Mouse (Mus musculus) gastrocnemius, postnatal 10 days (tissue): ENCODE measurements at regions not wholly inside any gene's neighbourhood (a gene's known extent, or its start where the extent isn't known, plus 50 kb on each side); places are given as distances from the start of the nearest gene placed in this dataset.
"Not testable (repeated sequence)": the region's sequence is repeated elsewhere in the genome, so short reads cannot be mapped to it uniquely, and the experiment has no call there.

Experiments
- DNase-seq: peaks from one replicate; pipeline ENCODE4 v3.0.0; 2021; ENCODE audit warnings: mixed read lengths

GRCm38 (mm10) chr12:15653357-15653763 lies 163.4 kb downstream of the Trib2 start:
- peak; percentile 12 for DNase-seq

DNA sequence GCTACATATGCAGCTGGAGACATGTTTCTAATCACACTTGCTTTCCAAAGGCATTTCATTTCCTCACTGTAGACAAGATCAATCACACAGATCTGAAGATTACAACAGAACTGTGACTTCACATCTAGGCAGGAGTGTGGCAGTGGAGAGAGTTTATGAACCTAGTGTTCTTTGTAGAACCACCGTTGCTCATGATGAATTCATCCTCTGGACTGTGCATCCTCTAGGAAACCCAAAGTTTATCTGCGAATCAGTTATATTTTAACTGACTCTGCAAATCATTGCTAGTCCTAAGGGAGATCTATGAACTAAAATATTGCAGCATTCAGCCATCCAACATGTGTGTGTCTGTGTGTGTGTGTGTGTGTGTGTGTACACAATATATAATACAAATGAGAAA lies 165.4 kb downstream of the Trib2 start:
- DNase-seq, result no peak

DNA sequence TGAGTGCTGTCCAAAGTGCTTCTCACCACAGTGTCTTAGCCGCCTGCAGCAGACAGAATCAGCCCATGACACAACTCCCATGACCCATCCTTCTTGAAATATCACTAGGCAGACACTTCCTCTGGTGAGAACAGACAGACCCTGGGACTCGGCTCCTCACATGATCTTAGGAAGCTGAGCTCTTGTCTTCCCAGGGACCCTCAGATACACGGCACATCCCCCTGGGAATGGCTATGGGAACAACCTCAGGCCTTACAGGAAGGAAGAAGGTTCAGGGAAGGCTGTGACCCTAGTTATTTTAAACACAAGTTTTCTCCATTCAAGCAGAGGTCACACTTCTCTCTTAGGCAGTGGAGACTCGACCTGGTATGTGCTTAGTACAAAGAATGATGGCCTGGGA lies 166.8 kb downstream of the Trib2 start:
- DNase-seq, result no peak

DNA sequence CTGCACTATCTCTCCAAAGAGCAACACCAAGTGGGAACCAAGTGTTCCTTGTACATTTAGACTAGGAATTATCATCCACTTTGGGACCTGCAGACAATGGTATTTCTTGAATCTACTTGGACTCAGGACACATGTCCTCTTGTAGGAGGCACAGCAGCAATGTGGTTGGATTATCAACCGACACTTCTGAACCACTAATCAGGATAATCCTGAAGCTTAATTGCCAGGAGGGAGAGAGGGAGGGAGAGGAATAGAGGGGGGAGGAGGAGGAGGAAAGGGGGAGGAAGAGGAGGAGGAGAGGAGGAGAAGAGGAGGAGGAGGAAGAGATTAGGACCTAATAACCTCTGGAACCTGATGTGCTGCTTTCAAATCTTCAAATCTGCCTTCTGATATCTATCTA lies 167.5 kb downstream of the Trib2 start:
- no peak for DNase-seq

GRCm38 (mm10) chr12:15644074-15644672 lies 172.5 kb downstream of the Trib2 start:
- no peak for DNase-seq

DNA sequence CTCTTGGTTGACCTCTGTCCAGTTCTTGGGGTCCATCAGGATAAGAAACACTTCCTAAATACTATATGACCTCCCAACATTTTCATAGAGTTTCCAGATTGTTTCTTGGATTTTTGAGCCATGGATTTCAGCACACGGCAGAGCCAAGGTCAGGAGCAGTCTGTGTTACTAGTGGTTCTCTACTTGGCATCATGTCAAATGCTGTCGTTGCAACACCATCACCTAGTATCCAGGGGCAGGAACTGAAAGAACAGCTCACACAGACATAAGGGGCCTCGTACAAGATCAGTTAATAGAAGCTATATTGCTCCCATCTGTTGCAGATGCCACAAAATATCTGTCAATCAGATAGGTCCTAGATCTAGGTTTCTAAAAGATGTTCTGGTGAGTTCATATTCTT lies 173.1 kb downstream of the Trib2 start:
- DNase-seq, result no peak

GRCm38 (mm10) chr12:15640320-15640719 lies 176.4 kb downstream of the Trib2 start:
- no peak for DNase-seq

GRCm38 (mm10) chr12:15629971-15630370 lies 186.8 kb downstream of the Trib2 start:
- DNase-seq, result no peak

DNA sequence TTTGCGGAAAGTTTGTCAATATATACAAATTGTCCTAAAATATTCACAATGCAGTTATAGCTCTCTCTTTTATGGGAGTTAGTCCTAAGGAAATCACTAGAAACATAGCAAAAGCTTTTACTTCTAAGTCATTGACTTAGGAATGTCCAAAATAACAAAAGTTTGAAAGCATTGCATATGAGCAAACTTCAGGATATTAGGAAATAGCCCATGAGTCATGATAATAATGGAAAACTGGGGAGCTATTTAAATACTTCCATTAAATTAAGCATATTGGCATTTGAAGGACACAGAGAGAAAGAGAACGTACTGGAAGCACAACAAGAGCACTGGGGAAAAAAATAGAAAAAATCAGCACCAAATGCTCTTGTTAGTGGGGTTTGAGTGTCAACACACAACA lies 197.2 kb downstream of the Trib2 start:
- no peak for DNase-seq

- peak; percentile 20 for DNase-seq
These were observed 199.4 kb downstream of the Trib2 start for GRCm38 (mm10) chr12:15617312-15617711.

GRCm38 (mm10) chr12:15611847-15612580 lies 204.7 kb downstream of the Trib2 start:
- DNase-seq, result no peak

GRCm38 (mm10) chr12:15607091-15607490 lies 209.6 kb downstream of the Trib2 start:
- no peak for DNase-seq

DNA sequence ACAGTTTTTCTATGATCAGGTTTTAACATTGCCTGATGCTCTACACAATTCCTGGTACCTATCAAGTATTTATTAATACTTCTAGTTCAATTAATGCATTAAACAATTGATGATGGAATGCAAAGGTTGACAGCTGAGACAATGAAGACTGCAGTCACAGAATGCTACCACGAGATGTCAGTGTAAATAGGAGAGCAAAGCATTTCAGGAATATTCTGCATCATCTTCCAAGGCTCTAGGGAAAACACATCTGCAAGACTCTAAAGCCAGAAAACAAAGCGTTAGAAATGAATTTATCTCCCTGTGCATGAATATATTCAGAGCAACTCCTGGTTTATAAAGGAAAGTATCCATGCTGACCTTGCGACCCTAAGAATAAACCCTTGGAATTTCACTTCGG lies 210.6 kb downstream of the Trib2 start:
- DNase-seq, result no peak

- no peak for DNase-seq
These were observed 212.1 kb downstream of the Trib2 start for GRCm38 (mm10) chr12:15604630-15605029.

DNA sequence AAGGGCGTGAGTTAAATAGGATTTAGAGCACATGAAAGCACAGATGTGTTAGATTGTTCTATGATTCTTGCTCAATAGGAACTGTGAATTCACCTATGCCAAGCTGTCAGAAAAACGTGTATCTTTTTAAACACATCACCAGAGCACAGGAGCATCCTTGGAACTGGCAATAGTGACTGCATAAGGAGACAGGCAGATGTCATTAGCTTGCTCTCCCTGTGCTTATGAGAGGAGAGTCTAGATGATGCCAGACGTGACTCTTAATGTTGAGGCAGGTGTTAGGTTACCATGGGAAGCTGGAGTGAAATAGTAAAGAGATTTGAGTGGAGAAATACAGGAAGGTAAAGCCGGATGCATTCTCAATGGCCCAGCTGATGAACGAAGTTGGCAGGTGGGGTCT lies 212.8 kb downstream of the Trib2 start:
- no peak for DNase-seq

DNA sequence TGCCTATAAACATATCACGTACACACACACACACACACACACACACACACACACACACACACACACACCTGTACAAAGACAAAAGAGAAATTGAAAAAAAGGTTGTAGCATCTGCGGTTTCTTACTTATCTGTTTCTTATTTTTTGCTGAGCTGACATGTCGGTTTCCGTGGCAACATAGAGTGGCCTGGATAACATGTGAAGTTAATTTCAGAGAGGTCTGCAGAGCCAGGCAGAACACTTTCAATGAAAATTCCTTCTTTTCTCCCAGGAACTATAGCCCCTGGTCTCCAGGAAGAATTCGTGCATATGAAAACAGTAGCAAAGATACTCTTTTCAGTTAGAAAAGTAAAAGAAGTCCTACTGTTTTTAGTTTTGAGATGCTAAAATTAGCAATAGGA lies 213.4 kb downstream of the Trib2 start:
- DNase-seq, result no peak

DNA sequence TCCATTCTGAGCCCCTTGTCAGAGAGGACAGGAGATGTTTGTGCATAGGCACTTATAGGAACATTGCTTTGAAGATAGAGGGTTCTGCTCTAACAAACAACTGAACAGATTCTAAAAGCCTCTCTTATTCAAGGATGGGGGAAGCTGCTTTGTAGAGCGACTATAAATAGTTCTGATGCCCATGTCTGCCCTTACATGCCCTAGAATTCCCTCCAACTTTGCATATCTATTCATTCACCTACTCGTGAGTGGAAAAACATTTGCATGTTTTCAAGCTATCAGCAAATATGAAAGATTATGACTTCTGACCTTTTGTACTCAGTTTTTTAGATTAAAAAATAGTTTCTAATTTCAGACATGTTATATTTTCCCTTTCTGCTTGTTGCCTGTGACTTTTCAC lies 222.0 kb downstream of the Trib2 start:
- no peak for DNase-seq

GRCm38 (mm10) chr12:15587864-15588263 lies 228.9 kb downstream of the Trib2 start:
- DNase-seq, result not testable (repeated sequence)

- DNase-seq, result no peak
These were observed 229.8 kb downstream of the Trib2 start for GRCm38 (mm10) chr12:15586706-15587442.

DNA sequence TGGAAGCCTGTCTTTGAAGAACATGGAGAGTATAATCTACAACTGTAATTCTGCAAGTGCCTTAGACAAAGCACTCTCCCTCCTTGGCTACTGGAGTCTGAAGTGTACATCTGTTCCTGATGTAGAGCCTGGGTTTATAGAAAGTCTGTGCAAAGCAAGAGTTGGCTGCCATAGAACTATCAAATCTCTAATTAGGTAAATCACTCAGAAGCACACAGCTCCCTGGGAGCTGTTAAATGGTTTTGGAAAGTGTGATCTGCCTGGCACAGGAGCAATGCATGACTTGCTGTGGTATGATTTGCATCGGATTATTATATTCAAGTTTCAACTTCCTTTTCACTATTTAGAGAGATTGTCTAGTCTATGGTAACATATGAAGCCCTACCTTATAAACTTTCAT lies 230.9 kb downstream of the Trib2 start:
- DNase-seq, result no peak

GRCm38 (mm10) chr12:15584721-15585120 lies 232.0 kb downstream of the Trib2 start:
- no peak for DNase-seq

DNA sequence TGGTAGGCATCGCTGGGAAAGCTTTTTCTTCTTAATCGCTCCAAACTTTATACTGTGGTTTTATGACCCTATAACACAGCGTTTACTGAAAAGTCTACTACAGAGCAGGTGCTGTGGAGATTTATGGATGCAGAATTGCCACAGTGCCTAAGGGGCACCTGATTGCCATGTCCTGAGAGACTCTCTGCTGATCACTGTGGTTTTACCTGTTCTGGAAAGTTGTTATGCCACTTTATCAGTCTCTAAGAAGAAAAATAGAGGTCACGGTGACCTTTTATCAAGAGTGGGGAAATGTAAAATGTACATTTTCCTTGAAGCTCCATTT lies 250.0 kb downstream of the Trib2 start:
- DNase-seq, result no peak

- no peak for DNase-seq
These were observed 250.6 kb downstream of the Trib2 start for GRCm38 (mm10) chr12:15565941-15566784.
